Mouse (Mus musculus) heart, postnatal 0 days (tissue): ENCODE measurements at regions not wholly inside any gene's neighbourhood (a gene's known extent, or its start where the extent isn't known, plus 50 kb on each side); places are given as distances from the start of the nearest gene placed in this dataset.

ENCODE experiments used
- CTCF ChIP-seq: IDR thresholded peaks from 2 replicates; pipeline ENCODE4 v1.5.1; 2016; ENCODE audit warnings: antibody characterized with exemption, control low read depth, low read depth
- EP300 ChIP-seq: IDR thresholded peaks from 2 replicates; pipeline ENCODE4 v1.6.1; 2016; ENCODE audit warnings: antibody characterized with exemption, low read depth

DNA sequence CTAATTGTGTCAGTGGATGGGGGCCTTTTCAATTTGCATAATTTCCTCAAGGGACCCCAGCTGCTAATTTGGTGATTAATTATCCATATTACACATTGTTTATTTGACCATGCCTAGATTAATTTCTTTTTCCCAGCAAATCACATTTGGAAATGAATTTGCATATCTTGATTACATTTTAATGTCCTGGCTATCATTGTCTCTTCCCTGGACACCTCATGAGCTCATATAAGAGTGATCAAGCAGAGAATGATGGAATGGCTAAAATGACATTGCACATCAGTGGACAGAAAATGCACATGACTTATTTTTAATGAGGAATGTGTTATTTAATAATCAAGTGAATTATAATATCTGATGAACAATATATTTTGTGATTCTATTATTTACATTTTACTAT lies 392.1 kb downstream of the Btg1 start:
- no peak for TF ChIP-seq CTCF
- TF ChIP-seq EP300 = no peak
